Mouse (Mus musculus): ENCODE measurements around the gene Arhgap23. TPM values are rescaled to one million over a fixed set of nuclear protein-coding genes. Genes with fewer than 3 reads are reported as not detected.
A peak's percentile ranks its signal among the peaks of the same experiment; 100 is the strongest.

The Arhgap23 gene
- total RNA-seq, 2 experiments from 2014 or later: 5.9 to 7.5 TPM

DNA sequence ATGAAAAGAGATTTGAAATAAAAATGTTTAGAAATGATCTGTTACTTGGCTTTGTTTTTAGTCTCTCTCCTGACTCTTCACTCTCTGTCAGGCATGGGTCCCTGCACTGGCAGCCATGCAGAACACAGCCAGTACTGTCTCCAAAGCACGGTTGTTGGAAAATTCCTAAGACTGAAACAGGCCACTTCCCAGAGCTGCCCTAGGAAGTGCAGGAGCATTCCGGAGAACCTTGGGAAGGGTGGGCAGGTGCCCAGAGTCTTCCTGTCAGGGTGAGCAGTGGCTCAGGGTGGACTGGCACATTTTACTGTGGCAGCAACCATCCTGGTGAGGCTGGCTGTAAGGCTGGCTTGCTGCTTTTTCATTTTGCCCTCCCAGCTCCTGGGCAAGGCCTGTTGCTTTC, 16.8 kb upstream of the Arhgap23 start:
- no peak overlapping the region for H3K27ac ChIP-seq
- DNase-seq: no peak
- intact Hi-C loops (cut with DNase I): no loop called here
- no peak overlapping the region for H3K4me3 ChIP-seq
- TF ChIP-seq CTCF (IDR thresholded peaks at IDR 0.05): no peak

DNA sequence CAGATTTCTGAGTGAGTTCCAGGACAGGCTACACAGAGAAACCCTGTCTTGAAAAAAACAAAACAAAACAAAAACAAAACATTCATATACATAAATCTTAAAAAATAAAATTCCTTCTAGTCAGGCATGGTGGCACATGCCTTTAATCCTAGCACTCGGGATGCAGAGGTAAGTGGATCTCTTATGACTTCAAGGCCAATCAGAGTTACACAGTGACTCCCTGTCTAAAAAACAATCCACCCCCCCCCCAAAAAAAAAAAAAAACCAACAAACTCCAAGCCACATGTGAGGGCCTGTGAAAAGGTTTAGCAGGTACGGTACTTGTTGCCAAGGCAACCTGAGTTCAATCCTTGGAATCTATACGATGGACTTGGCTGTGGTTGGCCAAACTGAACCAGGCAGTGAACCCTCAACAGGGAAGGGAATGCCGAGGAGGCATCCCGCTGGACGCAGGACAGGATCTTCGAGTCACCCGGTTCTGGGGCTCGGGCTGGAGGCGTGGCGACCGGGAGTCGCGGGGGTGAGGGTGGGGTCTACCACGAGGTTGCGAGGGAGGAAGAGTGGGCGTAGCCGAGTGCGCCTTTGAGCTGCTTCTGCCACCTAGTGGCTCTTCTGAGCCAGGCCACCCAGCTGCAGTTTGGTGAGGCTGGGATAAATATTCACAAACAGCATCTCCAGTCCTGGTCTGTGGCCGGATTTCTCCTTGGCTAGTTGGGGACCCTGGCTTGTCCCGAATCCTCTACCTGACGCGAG, 15.2 kb upstream of the Arhgap23 start:
- H3K4me3 ChIP-seq: peak overlapping the region; percentile 65

DNA sequence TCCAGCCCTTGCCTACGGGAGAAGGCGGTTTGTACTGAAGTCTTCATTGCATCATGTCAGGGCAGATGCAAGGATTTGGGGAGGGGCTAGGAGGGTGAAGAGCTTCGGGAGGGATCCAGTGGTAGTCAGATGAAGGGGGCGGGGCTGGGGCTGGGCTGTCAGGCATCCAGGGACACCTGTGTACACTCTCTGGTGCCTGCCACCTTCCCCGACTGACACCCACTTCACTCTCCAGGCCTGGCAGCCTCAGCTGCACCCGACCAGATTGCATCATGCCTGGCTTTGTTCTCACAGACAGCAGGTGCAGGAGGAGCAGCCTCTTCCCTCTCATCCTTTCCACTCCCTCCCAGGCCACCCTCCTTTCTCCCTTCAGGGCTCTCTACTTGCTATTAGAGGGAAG, 14.3 kb upstream of the Arhgap23 start:
- DNase-seq: no peak
- Histone ChIP-seq H3K27ac (no peak overlapping the region), H3K4me3 (no peak overlapping the region)
- intact Hi-C loops (cut with DNase I): no loop called here
- TF ChIP-seq CTCF (IDR thresholded peaks at IDR 0.05): no peak

More for the DNA sequence above, 15.2 kb upstream of the Arhgap23 start:
- peak; percentile 89 for DNase-seq
- TF ChIP-seq CTCF (IDR thresholded peaks at IDR 0.05): peak; percentile 100
- no peak overlapping the region for H3K27ac ChIP-seq
- intact Hi-C loops (cut with DNase I): loop anchor here (1.0 kb wide), 1 partner anchor 43 kb away; no protein-coding TSS in a partner anchor

DNA sequence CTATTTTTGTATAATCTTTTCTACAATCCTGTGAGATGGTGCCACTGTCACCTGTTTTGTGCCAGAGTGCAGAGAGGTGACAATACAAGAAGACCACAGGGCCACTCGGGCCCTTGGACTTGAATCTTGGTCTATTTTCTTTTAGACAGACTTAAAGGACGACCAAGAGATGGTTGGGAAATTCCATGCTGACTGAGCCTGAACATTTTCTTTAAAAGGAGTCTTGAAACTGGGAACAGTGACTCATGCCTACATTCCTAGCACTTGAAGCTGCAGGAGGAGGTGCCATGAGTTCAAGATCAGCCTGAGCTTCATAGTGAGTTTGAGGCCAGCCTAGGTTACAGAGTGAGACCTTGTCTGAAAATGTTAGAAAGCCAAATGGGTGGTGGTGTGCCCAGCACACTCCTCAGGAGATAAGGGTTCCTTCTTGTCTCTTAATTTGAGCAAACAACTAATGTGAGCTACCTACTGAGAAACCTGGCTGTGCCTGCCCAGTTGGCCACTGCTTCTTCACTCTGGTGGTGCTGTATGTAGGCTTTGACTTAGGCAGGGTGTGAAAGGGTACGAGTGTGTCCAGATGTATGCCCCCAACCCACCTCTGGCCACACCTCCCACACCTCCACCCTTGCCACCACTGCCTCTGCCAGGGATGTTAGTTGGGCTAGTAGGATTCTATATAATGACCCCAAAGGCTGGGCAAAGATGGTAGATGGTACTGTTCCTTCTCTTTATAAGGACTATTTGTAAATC, 13.5 kb upstream of the Arhgap23 start:
- TF ChIP-seq CTCF (IDR thresholded peaks at IDR 0.05): no peak
- DNase-seq: no peak
- no peak overlapping the region for H3K27ac ChIP-seq
- no peak overlapping the region for H3K4me3 ChIP-seq
- intact Hi-C loops (cut with DNase I): no loop called here

DNA sequence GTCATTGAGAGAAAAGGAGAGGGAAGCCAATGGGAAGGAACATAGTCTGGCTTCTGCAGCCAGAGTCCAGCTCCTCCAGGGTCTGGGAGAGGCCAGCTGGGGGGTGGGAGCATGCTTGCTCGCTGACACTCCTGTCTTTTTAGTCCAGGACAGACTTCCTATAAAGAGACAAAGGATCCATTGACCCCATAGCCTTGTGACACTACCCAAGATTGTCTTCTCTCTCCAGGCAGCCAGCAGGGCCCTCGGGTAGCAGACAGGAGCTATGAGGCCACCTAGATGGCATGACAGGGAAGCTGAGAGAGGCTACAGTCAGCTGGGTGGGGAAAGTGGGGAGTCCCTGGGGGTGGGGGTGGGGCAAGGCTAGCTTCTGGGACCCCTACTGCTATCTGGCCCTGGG, 12.6 kb upstream of the Arhgap23 start:
- Histone ChIP-seq H3K4me3 (no peak overlapping the region), H3K27ac (no peak overlapping the region)
- DNase-seq: no peak
- TF ChIP-seq CTCF (IDR thresholded peaks at IDR 0.05): no peak
- intact Hi-C loops (cut with DNase I): no loop called here

DNA sequence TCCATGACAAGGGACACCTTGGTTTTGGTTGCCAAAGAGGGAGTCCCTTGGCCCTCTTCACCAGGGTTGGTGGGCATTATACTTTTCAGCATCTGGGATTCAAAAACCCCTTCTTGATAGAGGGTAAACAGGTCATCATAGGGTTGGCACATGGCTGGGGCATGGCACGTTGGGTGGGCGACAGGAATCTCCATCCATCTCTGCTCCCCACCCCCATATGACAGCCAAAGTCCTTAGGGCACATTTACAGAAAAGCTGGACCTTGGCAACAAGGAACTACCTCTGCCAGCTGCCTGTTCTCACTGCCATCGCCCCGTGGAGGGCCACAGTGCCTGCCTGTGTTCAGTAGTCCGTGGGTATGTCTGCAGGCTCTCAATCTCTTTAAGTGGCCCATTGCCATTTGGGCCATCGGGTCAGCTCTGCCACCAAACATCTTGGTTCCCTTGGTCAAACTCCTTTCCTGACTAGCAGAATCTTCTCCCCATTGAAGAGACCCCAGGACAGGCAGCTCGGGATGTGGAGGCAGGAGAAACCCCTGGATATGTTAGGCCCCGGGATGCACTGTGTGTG, 11.6 kb upstream of the Arhgap23 start:
- H3K27ac ChIP-seq: no peak overlapping the region
- DNase-seq: no peak
- intact Hi-C loops (cut with DNase I): no loop called here
- TF ChIP-seq CTCF (IDR thresholded peaks at IDR 0.05): no peak
- H3K4me3 ChIP-seq: peak overlapping the region; percentile 82; the same call in 1 of the 2 replicates

DNA sequence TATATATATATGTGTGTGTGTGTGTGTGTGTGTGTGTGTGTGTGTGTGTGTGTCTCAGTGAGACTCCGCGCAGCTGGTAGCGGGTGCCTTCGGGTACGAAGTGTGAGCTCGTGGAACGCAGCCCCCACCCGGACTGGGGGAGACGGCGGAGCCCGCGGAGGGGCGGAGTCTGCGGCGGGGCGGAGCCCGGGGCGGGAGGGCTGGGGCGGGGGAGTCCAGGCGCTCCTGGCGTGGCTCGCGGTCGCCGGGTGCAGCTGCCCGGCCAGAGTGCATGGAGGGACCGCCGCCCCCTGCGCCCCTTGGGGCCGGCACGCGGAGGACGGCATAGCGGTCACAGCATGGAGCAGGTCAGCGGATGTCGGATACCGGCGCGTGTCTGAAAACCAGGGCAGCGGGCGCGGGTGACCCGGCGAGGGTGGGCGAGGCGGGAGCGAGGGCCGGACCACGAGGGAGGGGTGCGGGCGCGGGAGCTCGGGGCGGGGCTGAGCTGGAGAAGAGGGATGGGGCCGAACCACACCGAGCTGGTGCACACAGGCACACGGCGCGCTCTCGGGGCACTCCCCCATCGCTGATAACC, 11.1 kb upstream of the Arhgap23 start:
- DNase-seq: peak; percentile 73
- no peak for TF ChIP-seq CTCF (IDR thresholded peaks at IDR 0.05)
- Histone ChIP-seq H3K27ac (peak overlapping the region; percentile 20; the same call in 1 of the 2 replicates), H3K4me3 (peak overlapping the region; percentile 82)
- intact Hi-C loops (cut with DNase I): no loop called here

DNA sequence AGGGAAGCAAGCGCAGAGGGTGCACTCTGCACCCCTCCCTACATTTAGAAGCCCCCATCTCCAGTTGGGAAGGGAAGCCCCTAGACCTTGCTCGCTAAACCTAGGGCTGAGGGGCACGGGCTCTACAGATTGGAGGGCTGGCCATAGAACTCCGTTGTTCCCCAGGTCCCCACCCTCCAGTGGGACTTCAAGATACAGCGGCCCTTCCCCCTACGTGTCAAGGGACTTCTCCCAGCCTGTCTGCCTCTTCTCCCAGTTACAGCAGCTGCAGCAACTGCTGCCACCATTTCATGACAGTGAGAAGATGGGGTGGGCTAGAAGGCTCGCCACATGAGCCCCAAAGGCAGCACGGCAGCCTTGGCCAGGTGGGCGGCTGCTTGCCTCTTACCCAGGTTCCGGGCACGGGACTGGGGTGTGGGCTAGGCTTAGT, 10.6 kb upstream of the Arhgap23 start:
- Histone ChIP-seq H3K27ac (peak overlapping the region; percentile 20; the same call in 1 of the 2 replicates), H3K4me3 (peak overlapping the region; percentile 82)
- intact Hi-C loops (cut with DNase I): no loop called here
- TF ChIP-seq CTCF (IDR thresholded peaks at IDR 0.05): no peak
- DNase-seq: no peak

DNA sequence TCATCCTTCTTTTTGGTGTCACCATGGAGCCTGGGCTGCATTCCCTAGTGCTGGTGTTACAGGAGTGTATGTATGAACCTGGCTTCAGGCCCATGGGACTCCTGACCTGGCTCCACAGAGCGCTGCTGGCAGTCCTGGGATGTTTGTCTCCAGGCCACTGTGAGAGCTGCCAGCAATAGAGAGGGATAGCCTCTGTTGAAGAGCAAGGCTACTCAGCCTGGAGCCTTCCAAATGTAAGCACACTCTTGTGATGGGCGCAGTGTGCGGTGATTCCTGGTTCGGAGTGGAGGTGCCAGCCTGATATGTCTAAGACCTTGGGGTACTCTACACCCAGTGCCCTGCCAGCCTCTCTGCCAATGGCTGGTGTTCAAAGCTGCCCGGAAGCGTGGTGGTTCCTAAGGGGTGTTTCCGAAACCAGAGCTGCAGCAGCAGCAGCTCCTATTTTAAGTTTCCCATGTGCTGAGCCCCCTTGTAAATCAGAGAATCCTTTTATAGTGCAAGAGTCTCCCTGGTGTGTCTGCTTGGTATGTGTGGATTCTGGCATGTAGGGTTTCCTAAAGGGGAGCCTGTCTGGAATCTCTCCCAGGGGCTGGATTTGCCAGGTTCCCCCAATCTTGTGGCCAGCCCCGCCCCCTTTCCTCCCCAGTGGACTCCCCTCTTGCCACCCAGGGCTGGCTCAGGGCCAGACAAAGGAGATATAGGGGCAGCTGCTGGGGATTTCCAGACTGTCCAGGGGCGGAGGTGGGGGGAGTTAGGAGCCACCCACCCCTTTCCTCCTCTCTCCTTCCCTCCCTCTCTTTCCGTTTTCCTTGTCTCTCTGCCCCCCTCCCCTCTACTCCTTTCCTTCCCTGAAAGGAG, 9.0 kb upstream of the Arhgap23 start:
- no peak for TF ChIP-seq CTCF (IDR thresholded peaks at IDR 0.05)
- Histone ChIP-seq H3K27ac (no peak overlapping the region), H3K4me3 (no peak overlapping the region)
- intact Hi-C loops (cut with DNase I): no loop called here
- DNase-seq: no peak

DNA sequence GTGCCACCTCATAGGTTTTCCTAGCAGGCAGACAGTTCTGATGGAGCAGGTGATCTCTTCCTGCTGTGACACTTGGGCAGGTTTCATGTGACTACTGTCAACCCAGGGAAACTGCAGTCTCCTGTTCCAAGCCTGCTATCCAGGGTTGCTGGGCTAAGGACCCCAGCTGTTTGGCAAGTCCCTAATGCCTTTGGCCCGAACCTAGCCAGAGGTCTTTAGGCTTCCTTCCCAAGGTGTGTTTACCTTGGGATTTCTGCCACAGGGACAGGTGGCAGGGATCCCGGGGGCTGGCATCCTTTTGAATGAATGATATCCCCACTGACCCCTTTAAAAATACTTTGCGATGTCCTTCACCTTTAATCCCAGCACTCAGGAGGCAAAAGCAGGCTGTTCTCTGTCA, 7.9 kb upstream of the Arhgap23 start:
- intact Hi-C loops (cut with DNase I): no loop called here

DNA sequence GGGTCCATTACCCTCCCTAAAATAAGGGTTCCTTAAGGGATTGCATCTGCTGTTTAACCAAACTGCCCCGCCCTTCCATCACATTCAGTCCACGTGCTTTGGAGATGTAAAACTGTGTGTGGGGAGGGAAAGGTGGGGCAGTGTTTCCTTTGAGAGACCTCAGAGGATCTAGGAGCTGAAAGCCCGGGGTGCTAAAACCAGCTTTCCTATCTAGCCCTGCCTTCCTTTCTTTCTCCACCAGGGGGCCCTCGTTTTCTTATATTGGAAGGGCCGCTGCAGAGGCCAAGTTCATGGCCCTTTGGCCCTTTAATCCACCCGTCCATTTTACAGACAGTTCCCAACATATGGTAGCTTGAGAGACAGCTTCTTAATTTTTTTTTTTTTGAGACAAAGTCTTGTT, 7.2 kb upstream of the Arhgap23 start:
- intact Hi-C loops (cut with DNase I): loop anchor here (1.0 to 2.0 kb wide), 2 partner anchors 25 to 61 kb away; no protein-coding TSS in a partner anchor
- no peak overlapping the region for H3K27ac ChIP-seq
- peak; percentile 87 for DNase-seq
- TF ChIP-seq CTCF (IDR thresholded peaks at IDR 0.05): peak; percentile 96
- no peak overlapping the region for H3K4me3 ChIP-seq

More for the DNA sequence above, 7.9 kb upstream of the Arhgap23 start:
- DNase-seq: no peak
- no peak overlapping the region for H3K27ac ChIP-seq
- no peak for TF ChIP-seq CTCF (IDR thresholded peaks at IDR 0.05)
- H3K4me3 ChIP-seq: no peak overlapping the region

DNA sequence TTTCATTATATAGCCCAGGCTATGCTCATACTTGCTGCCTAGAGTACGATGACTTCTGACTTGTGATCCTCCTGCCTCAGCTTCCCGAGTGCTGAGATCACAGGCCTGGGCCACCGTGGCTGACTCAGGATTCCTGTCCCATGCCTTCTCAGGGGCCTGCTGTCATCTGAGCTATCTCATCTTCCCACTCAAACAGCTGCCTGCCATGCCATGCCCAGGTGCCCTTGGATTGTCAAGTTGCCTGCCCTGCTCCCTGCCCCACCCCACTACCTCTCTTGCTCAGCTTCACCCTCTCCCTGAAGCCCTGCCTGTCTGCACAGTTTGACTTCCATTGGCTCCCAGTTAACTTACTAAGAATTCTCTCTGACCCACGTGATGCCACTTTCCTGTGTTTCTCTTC, 4.4 kb upstream of the Arhgap23 start:
- intact Hi-C loops (cut with DNase I): no loop called here
- no peak overlapping the region for H3K4me3 ChIP-seq
- TF ChIP-seq CTCF (IDR thresholded peaks at IDR 0.05): no peak
- peak overlapping the region; percentile 4; the same call in 1 of the 2 replicates for H3K27ac ChIP-seq
- no peak for DNase-seq
